Mouse (Mus musculus) heart, postnatal 25 days (tissue): ENCODE results near the gene Ddx3x. TPM values are rescaled to one million over a fixed set of nuclear protein-coding genes. Genes with fewer than 3 reads are reported as not detected.
"Not testable (repeated sequence)": the region's sequence is repeated elsewhere in the genome, so short reads cannot be mapped to it uniquely, and the experiment has no call there.

ENCODE experiments used
- DNase-seq: peaks from one replicate; pipeline ENCODE4 v3.0.0; 2022; ENCODE audit warnings: low spot score
- intact Hi-C: fragments of 180-260 bp; cut with DNase I; formaldehyde crosslinking; loops from one replicate; pipeline ENCODE4 v1.15.1; 2025
- total RNA-seq, 2 experiments: library from RNA; stranded (reverse); gene quantifications; 2 replicates each; pipeline ENCODE4 v1.2.3; 2021

Ddx3x gene
- 100 to 1,000 TPM; 104 to 181 TPM for total RNA-seq

- DNase-seq, result peak; percentile 94
- intact Hi-C loops, result loop anchor here (2.0 to 5.0 kb wide), 6 partner anchors 38 to 377 kb away; no protein-coding TSS in a partner anchor
Observed at GRCm38 (mm10) chrX:13280409-13281328, at the start of gene Ddx3x. Ddx3x (plus strand) TSS chrX:13280970.

GRCm38 (mm10) chrX:13231243-13231642 lies 49.5 kb upstream of the Ddx3x start:
- intact Hi-C loops, result loop anchor here (2.0 to 5.0 kb wide), 3 partner anchors 50 to 282 kb away; partner anchors contain the start of gene Ddx3x
- DNase-seq, result no peak

DNA sequence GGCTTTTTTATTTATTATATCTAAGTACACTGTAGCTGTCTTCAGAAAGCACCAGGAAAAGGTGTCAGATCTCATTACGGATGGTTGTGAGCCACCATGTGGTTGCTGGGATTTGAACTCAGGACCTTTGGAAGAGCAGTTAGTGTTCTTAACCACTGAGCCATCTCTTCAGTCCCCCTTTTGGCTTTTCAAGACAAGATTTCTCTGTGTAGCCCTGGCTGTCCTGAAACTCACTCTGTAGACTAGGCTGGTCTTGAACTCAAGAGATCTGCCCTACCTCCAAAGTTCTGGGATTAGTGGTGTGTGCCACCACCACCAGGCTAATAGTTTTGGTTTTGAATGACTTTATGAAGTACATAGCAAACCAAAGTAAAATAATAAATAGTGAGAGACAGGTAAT lies 47.9 kb upstream of the Ddx3x start:
- intact Hi-C loops, result loop anchor here (5.0 kb wide), 1 partner anchor 229 kb away; no protein-coding TSS in a partner anchor
- DNase-seq, result not testable (repeated sequence)

DNA sequence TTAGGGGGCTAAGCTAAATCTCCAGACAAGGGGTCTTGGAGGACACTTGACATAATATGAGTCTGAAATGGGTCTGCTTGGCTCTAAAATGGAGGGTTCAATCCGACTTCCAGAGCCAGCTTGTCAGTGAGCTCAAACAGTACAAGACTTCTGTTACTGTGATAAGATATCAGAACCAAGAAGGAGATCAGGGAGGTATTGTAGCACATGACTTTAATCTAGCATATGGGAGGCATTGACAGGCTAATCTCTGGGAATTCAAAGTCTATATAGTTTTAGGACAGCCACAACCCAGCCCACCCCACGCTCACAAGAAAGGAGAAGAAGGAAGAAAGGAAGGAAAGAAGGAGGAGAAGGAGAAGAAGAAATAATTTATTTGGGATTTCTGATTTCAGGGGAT lies 47.1 kb upstream of the Ddx3x start:
- intact Hi-C loops, result loop anchor here (5.0 kb wide), 1 partner anchor 229 kb away; no protein-coding TSS in a partner anchor
- no peak for DNase-seq

- no peak for DNase-seq
- intact Hi-C loops, result loop anchor here (5.0 kb wide), 2 partner anchors 113 to 228 kb away; no protein-coding TSS in a partner anchor
Observed at GRCm38 (mm10) chrX:13234709-13235108, 46.1 kb upstream of the Ddx3x start.

DNA sequence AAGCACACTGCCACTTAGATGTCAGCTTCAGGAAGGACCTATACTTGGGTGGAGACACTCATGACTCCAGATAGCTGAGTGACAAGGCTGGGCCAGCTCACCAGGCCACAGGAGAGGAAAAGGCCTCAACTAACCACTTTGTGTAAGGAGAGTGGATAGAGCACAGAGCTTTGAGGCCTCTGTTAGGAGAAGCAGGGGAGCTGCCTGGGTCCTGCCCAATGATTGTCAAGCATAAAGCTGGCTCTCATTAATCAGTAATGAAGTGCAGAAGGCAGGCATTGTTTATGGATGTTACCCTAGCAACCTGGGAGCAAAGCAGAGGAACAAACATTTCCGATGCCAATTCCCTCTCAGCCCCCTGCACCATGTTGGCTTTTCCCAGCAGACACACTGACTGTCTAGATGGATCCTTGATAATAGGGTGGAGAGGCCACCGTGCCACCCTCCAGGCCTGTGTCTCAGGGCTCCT lies 44.6 kb upstream of the Ddx3x start:
- intact Hi-C loops, result loop anchor here (5.0 kb wide), 1 partner anchor 111 kb away; no protein-coding TSS in a partner anchor
- DNase-seq, result no peak

GRCm38 (mm10) chrX:13239455-13239854 lies 41.3 kb upstream of the Ddx3x start:
- intact Hi-C loops, result loop anchor here (5.0 kb wide), 1 partner anchor 108 kb away; no protein-coding TSS in a partner anchor
- no peak for DNase-seq

DNA sequence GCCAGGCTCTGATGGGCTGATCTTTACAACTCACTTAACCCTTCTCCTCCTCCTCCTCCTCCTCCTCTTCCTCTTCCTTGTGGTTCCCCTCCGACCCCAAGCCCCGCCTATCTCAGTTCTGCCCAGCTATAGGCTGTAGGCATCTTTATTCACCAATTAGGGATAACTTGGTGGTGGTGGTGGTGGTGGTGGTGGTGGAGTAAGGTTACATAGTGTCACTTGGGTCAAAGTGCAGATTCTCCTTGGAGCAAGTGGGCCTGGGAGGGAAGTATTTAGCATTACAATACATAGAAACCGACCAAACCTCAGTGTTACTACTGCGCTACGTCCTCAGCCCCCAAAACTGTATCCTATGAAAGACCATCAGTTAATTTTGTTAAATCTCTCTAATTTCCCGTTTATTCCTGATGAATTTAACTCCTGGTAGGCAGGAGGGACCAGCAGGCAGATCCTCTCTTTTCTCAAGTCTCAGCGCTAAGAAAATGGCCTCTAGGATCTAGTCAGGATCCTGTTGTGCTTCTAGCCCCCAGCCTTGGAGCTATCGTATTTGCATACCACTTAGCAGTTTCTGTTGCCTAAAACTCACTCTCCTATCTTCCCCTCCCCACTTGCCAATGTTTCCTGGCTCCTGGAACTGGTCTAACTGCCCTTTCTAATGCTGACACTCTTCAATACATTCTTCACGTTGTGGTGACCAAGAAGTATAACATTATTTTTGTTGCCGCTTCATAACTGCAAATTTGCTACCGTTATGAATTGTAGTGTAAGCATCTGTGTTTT lies 39.9 kb upstream of the Ddx3x start:
- DNase-seq, result no peak
- intact Hi-C loops, result no loop called here

DNA sequence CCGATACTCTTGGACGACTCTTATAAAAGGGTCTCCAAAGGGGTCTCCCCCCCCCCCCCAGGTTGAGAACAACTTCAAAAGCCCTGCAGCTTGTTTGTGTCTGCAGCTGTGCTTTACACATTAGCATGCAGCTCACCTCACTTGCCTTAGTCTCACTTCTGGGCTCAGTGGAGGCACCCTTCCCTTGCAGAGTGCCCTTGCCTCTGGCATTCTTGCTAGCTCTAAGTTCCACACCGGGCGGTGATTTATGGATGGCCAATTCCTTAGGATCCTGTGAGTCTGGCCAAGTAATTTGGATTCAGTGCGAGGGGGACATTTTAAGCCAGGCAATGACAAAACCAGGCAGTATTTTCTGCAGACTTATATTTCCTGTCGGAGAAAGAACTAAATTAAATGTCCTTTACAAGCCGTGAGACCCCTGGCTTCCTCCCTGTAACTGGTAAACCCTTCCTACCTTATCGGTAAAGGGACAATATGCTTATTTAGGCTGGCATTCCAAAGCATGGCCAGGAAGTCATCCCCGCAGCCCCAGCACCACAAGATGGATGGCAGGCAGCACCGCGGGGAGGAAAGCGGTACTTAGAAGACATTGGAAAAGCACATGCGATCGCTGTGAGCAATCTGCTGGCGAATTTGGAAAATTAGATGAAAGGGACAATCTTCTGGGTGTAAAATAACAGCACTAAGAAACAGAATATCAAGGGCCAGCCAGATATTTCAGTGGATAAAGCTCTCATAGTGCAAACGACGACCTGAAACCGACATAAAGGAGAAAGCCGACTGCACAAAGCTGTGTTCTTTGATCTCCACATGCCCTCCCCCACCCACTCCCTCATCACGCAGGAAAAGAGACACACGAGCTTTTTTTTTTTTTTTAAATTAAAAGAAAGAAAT lies 39.1 kb upstream of the Ddx3x start:
- no peak for DNase-seq
- intact Hi-C loops, result loop anchor here (2.0 kb wide), 1 partner anchor 39 kb away; the partner anchor contains the start of gene Ddx3x

- intact Hi-C loops, result loop anchor here (2.0 kb wide), 1 partner anchor 38 kb away; the partner anchor contains the start of gene Ddx3x
- peak; percentile 83 for DNase-seq
Observed at GRCm38 (mm10) chrX:13242320-13243096, 38.3 kb upstream of the Ddx3x start.

DNA sequence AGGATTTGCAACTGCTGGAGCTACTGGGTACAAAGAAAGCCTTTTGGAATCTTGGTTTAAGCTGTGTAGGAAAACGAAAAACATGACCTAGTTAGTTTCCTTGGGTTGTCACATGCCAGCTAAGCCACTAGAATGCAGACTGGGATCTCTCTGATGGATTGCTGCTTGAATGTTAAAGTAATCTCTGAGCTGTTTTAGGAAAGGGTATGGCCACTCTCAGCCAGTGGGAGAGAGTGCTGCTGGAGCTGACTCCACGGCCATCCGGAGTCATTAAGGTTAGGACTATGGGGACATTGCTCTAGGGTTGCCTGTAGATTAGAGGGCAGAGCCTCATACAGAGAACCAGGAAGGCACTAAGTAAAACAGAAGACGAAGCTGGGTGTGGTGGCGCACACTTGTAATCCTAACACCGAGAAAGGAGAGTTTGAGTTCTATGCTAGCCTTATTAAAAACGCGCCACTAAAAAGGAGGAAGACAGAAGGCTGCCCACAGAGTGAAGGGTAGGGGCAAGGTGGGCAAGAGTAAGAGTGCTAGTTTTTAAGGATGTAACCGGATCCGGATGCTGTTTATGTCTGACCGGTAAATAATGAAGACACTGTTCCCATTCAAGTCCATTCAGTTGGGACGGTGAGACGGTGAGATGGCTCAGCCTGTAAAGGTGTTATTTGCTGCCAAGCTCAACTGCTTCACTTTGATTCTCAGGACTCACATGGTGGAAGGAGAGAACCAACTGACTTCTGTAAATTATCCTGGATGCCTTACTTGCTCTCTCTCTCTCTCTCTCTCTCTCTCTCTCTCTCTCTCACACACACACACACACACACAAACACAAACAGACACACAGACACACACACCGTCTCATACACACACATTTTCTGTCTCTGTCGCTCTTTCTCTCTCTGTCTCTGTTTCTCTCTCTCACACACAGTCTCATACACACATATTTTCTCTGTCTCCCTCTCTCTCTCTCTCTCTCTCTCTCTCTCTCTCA lies 37.3 kb upstream of the Ddx3x start:
- no peak for DNase-seq
- intact Hi-C loops, result loop anchor here (2.0 kb wide), 1 partner anchor 37 kb away; the partner anchor contains the start of gene Ddx3x

- DNase-seq, result no peak
- intact Hi-C loops, result no loop called here
Observed at GRCm38 (mm10) chrX:13244588-13244987, 36.2 kb upstream of the Ddx3x start.

- DNase-seq, result no peak
- intact Hi-C loops, result no loop called here
Observed at GRCm38 (mm10) chrX:13245027-13245426, 35.7 kb upstream of the Ddx3x start.

DNA sequence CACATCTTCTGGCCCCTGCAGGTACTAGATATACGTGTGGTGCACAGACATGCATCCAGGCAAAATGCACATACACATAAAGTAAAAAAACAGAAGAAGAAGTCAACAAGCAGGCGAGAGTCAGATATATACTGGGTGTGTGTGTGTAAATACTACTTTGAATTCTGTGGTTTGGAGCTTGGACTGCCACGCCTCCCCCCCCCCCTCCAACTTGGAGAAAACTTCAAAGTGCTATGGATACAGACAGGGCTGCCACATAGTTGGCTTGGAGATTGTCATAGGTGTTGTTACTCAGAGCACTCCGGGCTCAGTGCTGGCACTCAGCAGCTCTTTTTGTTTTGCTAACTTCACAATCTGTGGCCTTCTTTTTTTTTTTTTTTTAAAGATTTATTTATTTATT lies 29.1 kb upstream of the Ddx3x start:
- intact Hi-C loops, result no loop called here
- no peak for DNase-seq

DNA sequence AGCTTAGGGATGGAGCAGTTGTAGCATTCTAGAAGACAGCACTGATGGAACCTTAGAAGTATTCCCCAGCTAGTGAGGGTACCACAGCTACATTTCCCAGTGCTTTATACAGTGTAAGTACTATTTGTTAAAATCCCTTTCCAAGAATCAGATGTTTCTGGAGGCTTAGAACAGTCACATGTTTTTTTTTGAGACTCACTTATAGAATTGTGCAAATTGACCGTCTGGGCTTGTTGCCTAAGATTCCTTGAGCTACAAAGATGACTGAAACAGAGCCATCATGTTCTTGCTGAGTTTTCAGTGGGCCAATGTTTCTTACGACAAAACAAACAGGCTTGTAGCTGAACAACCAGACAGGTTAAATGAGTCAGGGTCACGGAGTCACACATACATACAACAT lies 26.5 kb upstream of the Ddx3x start:
- intact Hi-C loops, result no loop called here
- DNase-seq, result no peak

GRCm38 (mm10) chrX:13263356-13263755 lies 17.4 kb upstream of the Ddx3x start:
- intact Hi-C loops, result no loop called here

GRCm38 (mm10) chrX:13275519-13276137 lies 5.1 kb upstream of the Ddx3x start:
- intact Hi-C loops, result no loop called here
- DNase-seq, result no peak

More at GRCm38 (mm10) chrX:13263356-13263755, 17.4 kb upstream of the Ddx3x start:
- DNase-seq, result no peak
